In the genomic region with DNA sequence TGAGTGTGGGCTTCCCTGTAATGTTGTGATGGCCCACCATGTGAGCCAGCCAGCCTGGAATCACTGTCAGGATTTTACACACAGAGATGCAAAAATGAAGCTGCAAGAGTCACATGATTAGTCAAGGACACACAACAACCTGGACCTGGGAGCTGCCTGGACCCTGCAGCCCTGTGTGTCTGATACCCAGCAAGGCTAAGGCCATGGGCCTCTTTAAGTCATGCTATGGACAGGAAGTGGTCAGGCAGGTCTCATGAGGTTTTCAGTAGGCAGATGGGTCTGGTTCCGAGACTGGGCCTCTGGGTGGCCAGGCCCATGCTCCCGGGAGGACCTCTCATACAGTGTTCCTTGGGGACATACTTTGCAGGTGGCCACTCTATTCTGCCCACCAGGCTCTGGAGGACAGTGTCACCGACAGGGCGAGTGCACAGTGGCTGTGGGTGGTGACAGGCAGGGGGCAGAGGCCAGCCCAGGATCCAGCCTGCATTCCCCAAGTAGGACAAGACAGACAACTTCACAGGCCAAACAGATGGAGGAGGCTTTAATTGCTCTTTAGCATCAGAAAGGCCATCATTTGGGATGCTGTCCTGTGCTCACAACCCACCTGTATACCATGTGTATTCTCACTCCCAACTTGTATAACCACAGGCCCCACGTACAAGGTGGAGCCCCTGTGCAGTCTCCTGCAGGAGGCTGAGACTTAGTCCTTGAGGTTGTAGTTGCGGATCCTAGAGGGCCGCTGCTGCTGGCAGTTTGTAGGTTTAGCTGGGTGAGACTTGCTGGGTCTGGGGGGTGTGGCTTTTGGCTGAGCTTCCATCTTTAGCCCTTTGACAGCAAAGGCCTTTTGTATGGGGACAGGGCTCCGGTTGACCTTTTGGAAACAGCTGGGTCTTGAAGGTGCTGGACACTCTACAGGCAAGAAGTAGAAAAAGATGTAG, we compare ENCODE assay signal across 10 mouse cellular contexts. TPM values are rescaled to one million over a fixed set of nuclear protein-coding genes. Genes with fewer than 3 reads are reported as not detected.
A peak's percentile ranks its signal among the peaks of the same experiment; 100 is the strongest.
DNase-seq lines count a peak whose midpoint lies in the region; ATAC-seq and TF ChIP-seq lines count a peak whose summit lies in the region.
"Had no signal": no experiment of that assay in that cellular context is flagged by ENCODE, and none has a peak within 500 bp of the region (broad histone marks: within the 10 kb centered on the region; RNA-seq: fewer than 3 reads in every experiment).

No protein-coding gene starts in this region.

- TF ChIP-seq POLR2A in cerebellum, adult 2 months (IDR thresholded peaks at IDR 0.05; ENCODE audit: borderline replicate concordance, insufficient read depth, low read length) = no peak

- H3K27me3 ChIP-seq in cerebellum, adult 2 months (ENCODE audit: control insufficient read depth, insufficient read depth, low read length) = no peaks in the 10 kb centered on the region
- H3K27me3 ChIP-seq in neural tube, embryonic 11.5 days (ENCODE audit: control insufficient read depth, insufficient read depth, low read length) = no peaks in the 10 kb centered on the region
- H3K27me3 ChIP-seq in hindbrain, postnatal 0 days (ENCODE audit: insufficient read depth, low read length) = no peaks in the 10 kb centered on the region
- H3K27me3 ChIP-seq in midbrain, postnatal 0 days (ENCODE audit: insufficient read depth, low read length) = no peaks in the 10 kb centered on the region

- H3K27ac ChIP-seq in cerebellum, adult 2 months (ENCODE audit: insufficient read depth, low read length) = no peak overlapping the region
- peak overlapping the region; percentile 98 for H3K27ac ChIP-seq in neural tube, embryonic 11.5 days (ENCODE audit: low read depth, low read length)
- H3K27ac ChIP-seq in hindbrain, postnatal 0 days = peak overlapping the region; percentile 100
- peak overlapping the region; percentile 96 for H3K27ac ChIP-seq in midbrain, postnatal 0 days (ENCODE audit: low read depth, low read length)

- H3K4me1 ChIP-seq in cerebellum, adult 2 months (ENCODE audit: control insufficient read depth, insufficient read depth, low read length) = peaks cover 22% of the 10 kb centered on the region
- H3K4me1 ChIP-seq in neural tube, embryonic 11.5 days (ENCODE audit: control insufficient read depth, insufficient read depth, low read length) = peaks cover 27% of the 10 kb centered on the region
- peaks cover 24% of the 10 kb centered on the region for H3K4me1 ChIP-seq in hindbrain, postnatal 0 days (ENCODE audit: insufficient read depth, low read length)
- H3K4me1 ChIP-seq in midbrain, postnatal 0 days (ENCODE audit: insufficient read depth, low read length) = peaks cover 24% of the 10 kb centered on the region

- DNase-seq in cerebellum, postnatal 14 days = peak; percentile 16 to 21
- DNase-seq in cerebellum, adult 2 months = no peak
- DNase-seq in neural tube, embryonic 11.5 days (ENCODE audit: low spot score) = no peak
- no peak for DNase-seq in neural tube, embryonic 10.5 days (ENCODE audit: extremely low spot score, low spot score)
- DNase-seq in hindbrain, postnatal 0 days (ENCODE audit: low spot score) = no peak
- DNase-seq in midbrain, postnatal 0 days (ENCODE audit: low spot score) = no peak
- DNase-seq in gastrocnemius, postnatal 36 days = no peak
- DNase-seq: lung, adult 2 months; retina, postnatal 1 day had no signal

- intact Hi-C loops in gastrocnemius, postnatal 36 days (cut with DNase I) = no loop called here

- H3K4me2 ChIP-seq in neural tube, embryonic 11.5 days (ENCODE audit: low read depth) = no peak overlapping the region
- H3K4me2 ChIP-seq in hindbrain, postnatal 0 days (ENCODE audit: low read depth, low read length) = no peak overlapping the region
- no peak overlapping the region for H3K4me2 ChIP-seq in midbrain, postnatal 0 days (ENCODE audit: low read depth, low read length, poor library complexity, severe bottlenecking)

- ATAC-seq in neural tube, embryonic 11.5 days (ENCODE audit: insufficient read depth, low FRiP score, low TSS enrichment) = no peak
- ATAC-seq in hindbrain, postnatal 0 days = no peak
- no peak for ATAC-seq in midbrain, postnatal 0 days (ENCODE audit: low FRiP score)
- no peak for ATAC-seq in megakaryocyte-erythroid progenitor cell, adult 5-6 weeks (replicated peaks; ENCODE audit: low FRiP score, low TSS enrichment, poor library complexity, severe bottlenecking)

- WGBS in cerebellum, adult 2 months = 89% methylated on average over 8 of the region's 8 CpGs
- 81% methylated on average over 8 of the region's 8 CpGs for WGBS in neural tube, embryonic 11.5 days
- WGBS in hindbrain, postnatal 0 days = 75% methylated on average over 8 of the region's 8 CpGs
- WGBS in midbrain, postnatal 0 days = 83% methylated on average over 8 of the region's 8 CpGs

- no peak for TF ChIP-seq CTCF in cerebellum, adult 2 months (IDR thresholded peaks at IDR 0.05; ENCODE audit: borderline replicate concordance, insufficient read depth, low read depth, low read length)
- TF ChIP-seq CTCF in hindbrain, postnatal 0 days (IDR thresholded peaks at IDR 0.05; ENCODE audit: low read depth) = no peak
- TF ChIP-seq CTCF in midbrain, postnatal 0 days (IDR thresholded peaks at IDR 0.05) = 0 out of 2 replicates have a peak, but pooled peaks have one; percentile 1

- no peak overlapping the region for H3K4me3 ChIP-seq in cerebellum, adult 2 months (replicated peaks; ENCODE audit: insufficient read depth, low read depth, low read length)
- 0 out of 2 replicates have a peak overlapping the region, but pooled peaks have one; percentile 4 for H3K4me3 ChIP-seq in neural tube, embryonic 11.5 days (ENCODE audit: low read depth, low read length)
- no peak overlapping the region for H3K4me3 ChIP-seq in hindbrain, postnatal 0 days (ENCODE audit: low read length)
- H3K4me3 ChIP-seq in midbrain, postnatal 0 days (ENCODE audit: low read depth, low read length) = no peak overlapping the region

- peaks cover 4% of the 10 kb centered on the region for H3K36me3 ChIP-seq in neural tube, embryonic 11.5 days (ENCODE audit: control insufficient read depth, insufficient read depth, low read length)
- H3K36me3 ChIP-seq in hindbrain, postnatal 0 days (ENCODE audit: insufficient read depth, low read length) = 0 out of 2 replicates have a peak, but pooled peaks cover 7% of the 10 kb centered on the region
- H3K36me3 ChIP-seq in midbrain, postnatal 0 days (ENCODE audit: insufficient read depth, low read length) = peaks cover 8% of the 10 kb centered on the region; the same call in 1 of the 2 replicates

- peak overlapping the region; percentile 92 for H3K9ac ChIP-seq in neural tube, embryonic 11.5 days (ENCODE audit: low read length)
- 0 out of 2 replicates have a peak overlapping the region, but pooled peaks have one; percentile 95 for H3K9ac ChIP-seq in hindbrain, postnatal 0 days (replicated peaks; ENCODE audit: low read length)
- H3K9ac ChIP-seq in midbrain, postnatal 0 days (replicated peaks; ENCODE audit: low read length, poor library complexity, severe bottlenecking) = no peak overlapping the region

- no peaks in the 10 kb centered on the region for H3K9me3 ChIP-seq in neural tube, embryonic 11.5 days (ENCODE audit: control insufficient read depth, low read length)
- no peaks in the 10 kb centered on the region for H3K9me3 ChIP-seq in hindbrain, postnatal 0 days (ENCODE audit: low read length)
- H3K9me3 ChIP-seq in midbrain, postnatal 0 days (ENCODE audit: low read length) = no peaks in the 10 kb centered on the region

RNA-seq across cellular contexts. Expression of a gene that starts 1.9 kb away (rescaled TPM):
- 246 and 274 TPM in 2 replicates for polyA plus RNA-seq in cerebellum, adult 2 months (2012; rRNA removed)
- 108 and 125 TPM in 2 replicates for polyA plus RNA-seq in neural tube, embryonic 11.5 days (2014; fragmentation: Nextera tagmentation; extraction: Ambion mirVana)
- 474 and 499 TPM in 2 replicates for total RNA-seq in hindbrain, postnatal 0 days (2014; rRNA removed)
- polyA plus RNA-seq in hindbrain, postnatal 0 days (2015; fragmentation: Nextera tagmentation; extraction: Ambion mirVana) = 48.9 and 54.4 TPM in 2 replicates
- total RNA-seq in midbrain, postnatal 0 days (2014; rRNA removed) = 469 and 488 TPM in 2 replicates
- 76.0 and 85.4 TPM in 2 replicates for polyA plus RNA-seq in midbrain, postnatal 0 days (2015; fragmentation: Nextera tagmentation; extraction: Ambion mirVana)
- 10 to 100 TPM; 12.5 to 20.0 TPM for total RNA-seq in gastrocnemius, postnatal 36 days (2021)
- total RNA-seq in megakaryocyte-erythroid progenitor cell, adult 5-6 weeks (2014; fragmentation: Nextera tagmentation) = 92.0 and 92.3 TPM in 2 replicates
- 27.2 and 34.0 TPM in 2 replicates for total RNA-seq in megakaryocyte-erythroid progenitor cell, adult 5-6 weeks (2017)

RNA-seq across cellular contexts. Expression of a gene that starts 30.1 kb away (rescaled TPM):
- polyA plus RNA-seq in cerebellum, adult 2 months (2012; rRNA removed) = 47.4 and 52.3 TPM in 2 replicates
- 83.4 and 84.7 TPM in 2 replicates for polyA plus RNA-seq in neural tube, embryonic 11.5 days (2014; fragmentation: Nextera tagmentation; extraction: Ambion mirVana)
- total RNA-seq in hindbrain, postnatal 0 days (2014; rRNA removed) = 36.3 and 48.5 TPM in 2 replicates
- 40.4 and 42.2 TPM in 2 replicates for polyA plus RNA-seq in hindbrain, postnatal 0 days (2015; fragmentation: Nextera tagmentation; extraction: Ambion mirVana)
- 46.4 and 52.3 TPM in 2 replicates for total RNA-seq in midbrain, postnatal 0 days (2014; rRNA removed)
- 38.4 and 41.6 TPM in 2 replicates for polyA plus RNA-seq in midbrain, postnatal 0 days (2015; fragmentation: Nextera tagmentation; extraction: Ambion mirVana)
- total RNA-seq in gastrocnemius, postnatal 36 days (2021) = 10 to 100 TPM; 31.3 to 32.9 TPM
- total RNA-seq in megakaryocyte-erythroid progenitor cell, adult 5-6 weeks (2014; fragmentation: Nextera tagmentation) = 150 TPM in 2 replicates
- 68.4 and 87.6 TPM in 2 replicates for total RNA-seq in megakaryocyte-erythroid progenitor cell, adult 5-6 weeks (2017)

RNA-seq across cellular contexts. Expression of a gene that starts 42.2 kb away (rescaled TPM):
- 238 and 248 TPM in 2 replicates for polyA plus RNA-seq in cerebellum, adult 2 months (2012; rRNA removed)
- 286 and 291 TPM in 2 replicates for polyA plus RNA-seq in neural tube, embryonic 11.5 days (2014; fragmentation: Nextera tagmentation; extraction: Ambion mirVana)
- total RNA-seq in hindbrain, postnatal 0 days (2014; rRNA removed) = 304 and 314 TPM in 2 replicates
- 234 and 242 TPM in 2 replicates for polyA plus RNA-seq in hindbrain, postnatal 0 days (2015; fragmentation: Nextera tagmentation; extraction: Ambion mirVana)
- total RNA-seq in midbrain, postnatal 0 days (2014; rRNA removed) = 252 and 262 TPM in 2 replicates
- polyA plus RNA-seq in midbrain, postnatal 0 days (2015; fragmentation: Nextera tagmentation; extraction: Ambion mirVana) = 233 and 253 TPM in 2 replicates
- total RNA-seq in gastrocnemius, postnatal 36 days (2021) = 10 to 100 TPM; 52.6 to 52.7 TPM
- 107 TPM in 2 replicates for total RNA-seq in megakaryocyte-erythroid progenitor cell, adult 5-6 weeks (2014; fragmentation: Nextera tagmentation)
- 103 and 119 TPM in 2 replicates for total RNA-seq in megakaryocyte-erythroid progenitor cell, adult 5-6 weeks (2017)

RNA-seq across cellular contexts. Expression of a gene that starts 42.3 kb away (rescaled TPM):
- polyA plus RNA-seq in cerebellum, adult 2 months (2012; rRNA removed) = 106 and 113 TPM in 2 replicates
- polyA plus RNA-seq in neural tube, embryonic 11.5 days (2014; fragmentation: Nextera tagmentation; extraction: Ambion mirVana) = 36.7 and 40.5 TPM in 2 replicates
- 93.6 and 97.0 TPM in 2 replicates for total RNA-seq in hindbrain, postnatal 0 days (2014; rRNA removed)
- polyA plus RNA-seq in hindbrain, postnatal 0 days (2015; fragmentation: Nextera tagmentation; extraction: Ambion mirVana) = 94.6 and 107 TPM in 2 replicates
- total RNA-seq in midbrain, postnatal 0 days (2014; rRNA removed) = 86.5 and 106 TPM in 2 replicates
- polyA plus RNA-seq in midbrain, postnatal 0 days (2015; fragmentation: Nextera tagmentation; extraction: Ambion mirVana) = 130 and 138 TPM in 2 replicates
- total RNA-seq in gastrocnemius, postnatal 36 days (2021) = 1 to 10 TPM; 9.9 to 10.0 TPM
- total RNA-seq in megakaryocyte-erythroid progenitor cell, adult 5-6 weeks (2014; fragmentation: Nextera tagmentation) = 43.1 and 47.2 TPM in 2 replicates
- total RNA-seq in megakaryocyte-erythroid progenitor cell, adult 5-6 weeks (2017) = 4.8 and 9.5 TPM in 2 replicates

Comparison
In these comparisons a context has a peak if more than half of its experiments do, and no peak if none do; other contexts are left out.
1. DNase-seq: peak in cerebellum, postnatal 14 days (2 of 2); none in cerebellum, adult 2 months (0 of 2), neural tube, embryonic 11.5 days (single experiment), neural tube, embryonic 10.5 days (single experiment), hindbrain, postnatal 0 days (single experiment), midbrain, postnatal 0 days (single experiment) and gastrocnemius, postnatal 36 days (0 of 2).